Mouse (Mus musculus) testis, adult 2 months (tissue): ENCODE results near the gene Il2. TPM values are rescaled to one million over a fixed set of nuclear protein-coding genes. Genes with fewer than 3 reads are reported as not detected.

ENCODE experiments used
- H3K27ac ChIP-seq: fragments of 200-500 bp; 2 replicates; pipeline ENCODE4 v1.5.1; 2012; ENCODE audit warnings: low read depth, low read length; ENCODE audit not compliant: control insufficient read depth, insufficient read depth
- H3K27me3 ChIP-seq: fragments of 200-500 bp; 2 replicates; pipeline ENCODE4 v1.6.1; 2012; ENCODE audit warnings: mild to moderate bottlenecking, low read length, moderate library complexity; ENCODE audit not compliant: control insufficient read depth, insufficient read depth
- H3K36me3 ChIP-seq: fragments of 200-500 bp; 2 replicates; pipeline ENCODE4 v1.6.1; 2012; ENCODE audit warnings: mild to moderate bottlenecking, low read length; ENCODE audit not compliant: control insufficient read depth, insufficient read depth
- H3K4me1 ChIP-seq: fragments of 200-500 bp; 2 replicates; pipeline ENCODE4 v1.6.1; 2012; ENCODE audit warnings: low read length; ENCODE audit not compliant: control insufficient read depth, insufficient read depth
- H3K4me3 ChIP-seq: fragments of 200-500 bp; 2 replicates; pipeline ENCODE4 v1.5.1; 2012; ENCODE audit warnings: low read depth, mild to moderate bottlenecking, low read length, moderate library complexity, mixed read lengths; ENCODE audit not compliant: control insufficient read depth
- CTCF ChIP-seq: fragments of 200-500 bp; IDR thresholded peaks from 2 replicates; pipeline ENCODE4 v1.5.1; 2012; ENCODE audit warnings: low read depth, mild to moderate bottlenecking, inconsistent platforms, low read length, moderate library complexity; ENCODE audit not compliant: control insufficient read depth, insufficient read depth, insufficient replicate concordance
- POLR2A ChIP-seq: fragments of 200-500 bp; IDR thresholded peaks from 2 replicates; pipeline ENCODE4 v1.6.1; 2012; ENCODE audit warnings: low read depth, mild to moderate bottlenecking, inconsistent platforms, low read length, moderate library complexity; ENCODE audit not compliant: control insufficient read depth
- polyA plus RNA-seq: library from polyadenylated mRNA; depleted of rRNA; stranded (reverse); fragments of >200 nt; gene quantifications from 2 replicates; pipeline ENCODE4 v1.2.3, GENCODE M21; 2012

Il2 gene
- polyA plus RNA-seq, 1 experiment, result not detected

GRCm38 (mm10) chr3:37153004-37153403 is 27.2 kb upstream of the Il2 start:
- Histone ChIP-seq H3K4me1 (no peaks in the 10 kb centered on the region), H3K27ac (no peak overlapping the region), H3K36me3 (no peaks in the 10 kb centered on the region), H3K4me3 (no peak overlapping the region), H3K27me3 (no peaks in the 10 kb centered on the region)
- no peak for TF ChIP-seq CTCF
- TF ChIP-seq POLR2A, result no peak

DNA sequence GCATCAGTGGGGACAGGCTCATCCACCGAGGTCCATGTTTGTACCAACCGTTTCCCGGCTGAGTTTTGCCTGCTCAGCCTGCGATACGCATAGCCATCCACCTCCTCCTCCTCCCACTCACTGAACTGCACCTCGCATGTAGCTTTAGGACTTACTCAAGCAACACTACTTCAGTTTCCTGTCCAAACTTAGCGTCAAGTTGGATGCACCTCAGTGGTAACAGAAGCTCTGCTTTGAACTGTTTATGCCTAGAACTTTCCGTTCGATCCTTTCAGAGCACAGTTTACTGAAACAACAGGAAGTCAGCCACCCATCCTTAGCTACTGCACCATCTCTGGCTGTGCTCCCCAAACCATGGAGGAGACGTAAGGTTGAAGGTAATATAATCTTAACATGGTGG is 26.5 kb upstream of the Il2 start:
- Histone ChIP-seq H3K36me3 (no peaks in the 10 kb centered on the region), H3K27me3 (no peaks in the 10 kb centered on the region), H3K27ac (no peak overlapping the region), H3K4me1 (no peaks in the 10 kb centered on the region), H3K4me3 (no peak overlapping the region)
- no peak for TF ChIP-seq CTCF
- no peak for TF ChIP-seq POLR2A

- TF ChIP-seq CTCF (no peak), POLR2A (no peak)
Observed at GRCm38 (mm10) chr3:37146810-37147209, 21.1 kb upstream of the Il2 start.

DNA sequence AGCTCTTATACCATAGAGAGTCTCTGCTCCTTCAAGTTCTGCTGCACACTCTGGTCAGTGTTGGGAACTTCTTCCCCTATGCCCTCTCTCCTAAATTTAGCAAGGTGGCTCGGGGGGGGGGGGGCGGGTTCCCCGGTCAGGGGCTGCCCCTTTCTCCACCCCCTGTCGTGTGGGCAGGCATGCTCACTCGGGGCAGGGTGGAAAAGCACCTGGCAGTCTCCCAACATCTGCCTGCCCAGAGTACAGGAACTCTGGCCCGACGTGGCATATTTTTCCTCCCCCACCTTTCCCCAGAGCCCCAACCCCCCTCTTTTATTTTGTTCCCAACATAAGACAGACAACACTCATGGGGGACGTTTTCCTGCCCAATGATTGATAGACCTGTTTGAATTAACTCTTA is 20.6 kb upstream of the Il2 start:
- H3K36me3 ChIP-seq, result no peaks in the 10 kb centered on the region
- no peaks in the 10 kb centered on the region for H3K4me1 ChIP-seq
- H3K4me3 ChIP-seq, result no peak overlapping the region
- H3K27ac ChIP-seq, result no peak overlapping the region
- TF ChIP-seq POLR2A (no peak), CTCF (no peak)
- no peaks in the 10 kb centered on the region for H3K27me3 ChIP-seq

More at GRCm38 (mm10) chr3:37146810-37147209, 21.1 kb upstream of the Il2 start:
- no peaks in the 10 kb centered on the region for H3K36me3 ChIP-seq
- H3K27me3 ChIP-seq, result no peaks in the 10 kb centered on the region
- no peak overlapping the region for H3K27ac ChIP-seq
- no peak overlapping the region for H3K4me3 ChIP-seq
- no peaks in the 10 kb centered on the region for H3K4me1 ChIP-seq

DNA sequence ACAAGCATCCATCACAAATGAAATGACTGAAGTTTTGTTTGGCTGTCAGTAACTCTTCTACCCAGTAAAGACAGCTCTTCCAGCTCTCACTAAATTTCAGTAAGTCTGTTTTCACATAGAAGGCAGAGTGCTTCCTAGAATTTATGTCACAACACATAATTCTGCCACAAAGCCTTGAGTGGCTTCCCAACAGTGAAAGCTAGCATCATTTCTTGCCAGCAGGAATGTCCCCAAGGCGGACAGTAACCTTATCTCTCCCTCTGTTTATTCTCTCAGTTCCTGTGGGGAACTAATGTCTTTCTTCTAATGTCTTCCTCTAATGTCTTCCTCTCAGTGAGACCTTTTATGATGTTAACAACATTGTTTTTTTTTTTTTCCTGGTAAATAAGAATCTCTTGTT is 19.2 kb upstream of the Il2 start:
- Histone ChIP-seq H3K4me1 (no peaks in the 10 kb centered on the region), H3K27ac (no peak overlapping the region), H3K36me3 (no peaks in the 10 kb centered on the region), H3K27me3 (no peaks in the 10 kb centered on the region), H3K4me3 (no peak overlapping the region)
- no peak for TF ChIP-seq CTCF
- TF ChIP-seq POLR2A, result no peak

- no peak overlapping the region for H3K27ac ChIP-seq
- H3K4me1 ChIP-seq, result no peaks in the 10 kb centered on the region
- H3K4me3 ChIP-seq, result no peak overlapping the region
- H3K27me3 ChIP-seq, result no peaks in the 10 kb centered on the region
- H3K36me3 ChIP-seq, result no peaks in the 10 kb centered on the region
- TF ChIP-seq POLR2A (no peak), CTCF (no peak)
Observed at GRCm38 (mm10) chr3:37141827-37142226, 16.1 kb upstream of the Il2 start.

DNA sequence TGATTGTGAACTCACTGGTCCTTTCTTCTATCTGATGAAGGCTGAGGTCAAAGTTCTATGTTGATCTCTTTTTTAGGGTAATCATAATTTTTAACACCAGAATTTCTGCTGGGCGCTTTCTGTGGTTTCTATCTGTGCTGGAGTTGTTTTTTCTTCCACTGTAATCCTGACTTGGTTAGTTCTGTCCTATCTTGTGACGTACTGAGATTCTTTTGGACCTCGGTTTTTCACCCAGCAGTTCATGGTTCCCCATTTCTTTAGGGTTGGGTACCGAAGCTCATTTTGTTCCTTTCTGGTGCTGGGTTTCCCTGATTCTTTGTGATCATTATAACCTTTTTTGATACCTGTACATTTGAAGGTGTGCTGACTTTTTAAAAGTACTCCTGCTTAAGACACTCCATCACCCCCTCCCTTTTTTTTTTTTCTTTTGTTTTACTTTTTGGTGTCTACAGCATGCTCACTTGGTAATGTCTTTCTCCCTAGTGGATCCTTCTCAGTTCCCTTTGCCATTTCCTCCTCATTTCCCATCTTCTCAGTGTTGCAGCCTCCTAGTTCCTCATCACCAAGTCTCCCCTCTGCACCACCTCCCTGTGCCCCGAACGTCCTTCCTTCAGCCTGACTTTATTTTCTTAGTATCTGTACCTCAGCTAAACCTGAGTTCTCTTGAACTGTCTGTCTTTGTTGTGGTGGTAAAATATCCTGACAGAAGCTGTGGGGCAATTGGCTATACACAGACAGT is 14.6 kb upstream of the Il2 start:
- no peaks in the 10 kb centered on the region for H3K27me3 ChIP-seq
- TF ChIP-seq POLR2A, result no peak
- no peak for TF ChIP-seq CTCF
- no peak overlapping the region for H3K4me3 ChIP-seq
- H3K4me1 ChIP-seq, result no peaks in the 10 kb centered on the region
- H3K36me3 ChIP-seq, result no peaks in the 10 kb centered on the region
- H3K27ac ChIP-seq, result no peak overlapping the region

GRCm38 (mm10) chr3:37139192-37139591 is 13.4 kb upstream of the Il2 start:
- TF ChIP-seq CTCF (no peak), POLR2A (no peak)
- Histone ChIP-seq H3K4me3 (no peak overlapping the region), H3K27me3 (no peaks in the 10 kb centered on the region), H3K27ac (no peak overlapping the region), H3K4me1 (no peaks in the 10 kb centered on the region), H3K36me3 (no peaks in the 10 kb centered on the region)
